Mouse (Mus musculus) liver, adult 2 months (tissue): ENCODE data around the gene Cacng5. TPM values are rescaled to one million over a fixed set of nuclear protein-coding genes. Genes with fewer than 3 reads are reported as not detected.

ENCODE experiments used
- DNase-seq: peaks from one replicate; pipeline ENCODE4 v3.0.0-alpha.2; 2011; ENCODE audit warnings: low read depth, low spot score; ENCODE audit errors: extremely low read depth
- H3K27ac ChIP-seq: fragments of 200-500 bp; replicated peaks from 2 replicates; pipeline ENCODE4 v1.5.1; 2012; ENCODE audit warnings: low read depth, mild to moderate bottlenecking, control low read depth, inconsistent platforms, low read length; ENCODE audit not compliant: insufficient read depth
- H3K27me3 ChIP-seq: fragments of 200-500 bp; 2 replicates; pipeline ENCODE4 v1.6.1; 2012; ENCODE audit warnings: mild to moderate bottlenecking, moderate library complexity, low read length, inconsistent platforms; ENCODE audit not compliant: control insufficient read depth, insufficient read depth
- H3K36me3 ChIP-seq: fragments of 200-500 bp; 2 replicates; pipeline ENCODE4 v1.6.1; 2012; ENCODE audit warnings: low read length, inconsistent platforms; ENCODE audit not compliant: control insufficient read depth, insufficient read depth
- H3K4me1 ChIP-seq: fragments of 200-500 bp; 2 replicates; pipeline ENCODE4 v1.6.1; 2011; ENCODE audit warnings: low read length; ENCODE audit not compliant: control insufficient read depth, insufficient read depth
- H3K4me3 ChIP-seq: fragments of 200-500 bp; 2 replicates; pipeline ENCODE4 v1.5.1; 2011; ENCODE audit warnings: low read depth, mild to moderate bottlenecking, control low read depth, low read length, moderate library complexity; ENCODE audit not compliant: insufficient read depth
- H3K79me2 ChIP-seq: fragments of 200-500 bp; 2 replicates; pipeline ENCODE4 v1.6.1; 2012; ENCODE audit warnings: inconsistent platforms, mild to moderate bottlenecking, low read length, moderate library complexity; ENCODE audit not compliant: control insufficient read depth, insufficient read depth
- H3K9ac ChIP-seq: fragments of 200-500 bp; 2 replicates; pipeline ENCODE4 v1.6.1; 2012; ENCODE audit warnings: low read depth, mild to moderate bottlenecking, control low read depth, inconsistent platforms, low read length
- CTCF ChIP-seq: fragments of 200-500 bp; IDR thresholded peaks from 2 replicates; pipeline ENCODE4 v1.5.1; 2011; ENCODE audit warnings: low read depth, low read length, control low read depth
- POLR2A ChIP-seq: fragments of 200-500 bp; IDR thresholded peaks from 2 replicates; pipeline ENCODE4 v1.6.1; 2011; ENCODE audit warnings: low read length, control low read depth; ENCODE audit not compliant: insufficient read depth; ENCODE audit errors: extremely low read depth
- WGBS: fragments of 180-500 bp; shearing (Covaris S2); methylation state at CpG from one replicate; pipeline ENCODE4 v1.1.7; 2018; 5-methylcytosine and 5-hydroxymethylcytosine counted together
- polyA plus RNA-seq: library from polyadenylated mRNA; depleted of rRNA; stranded (reverse); fragments of >200 nt; gene quantifications from 2 replicates; pipeline ENCODE4 v1.2.3, GENCODE M21; 2012
- total RNA-seq: library from RNA; depleted of rRNA; stranded (reverse); fragments of >200 nt; gene quantifications from 2 replicates; pipeline ENCODE4 v1.2.3, GENCODE M21; 2014

Cacng5 gene
- total and polyA plus RNA-seq, 2 experiments, result not detected

GRCm38 (mm10) chr11:107900470-107900869 is 14.4 kb downstream of the Cacng5 start:
- no peaks in the 10 kb centered on the region for H3K79me2 ChIP-seq
- no peak overlapping the region for H3K4me3 ChIP-seq
- H3K9ac ChIP-seq, result no peak overlapping the region
- no peaks in the 10 kb centered on the region for H3K27me3 ChIP-seq
- no peaks in the 10 kb centered on the region for H3K36me3 ChIP-seq
- 44% methylated on average over 4 of the region's 4 CpGs for WGBS
- DNase-seq, result peak; percentile 21
- peak; percentile 39 for TF ChIP-seq CTCF
- no peak for TF ChIP-seq POLR2A
- no peaks in the 10 kb centered on the region for H3K4me1 ChIP-seq
- no peak overlapping the region for H3K27ac ChIP-seq

GRCm38 (mm10) chr11:107898698-107899097 is 16.2 kb downstream of the Cacng5 start:
- Histone ChIP-seq H3K27ac (no peak overlapping the region), H3K36me3 (no peaks in the 10 kb centered on the region), H3K4me3 (no peak overlapping the region), H3K79me2 (no peaks in the 10 kb centered on the region), H3K9ac (no peak overlapping the region), H3K27me3 (no peaks in the 10 kb centered on the region), H3K4me1 (no peaks in the 10 kb centered on the region)
- DNase-seq, result no peak
- WGBS, result 60% methylated on average over 2 of the region's 2 CpGs
- TF ChIP-seq POLR2A, result no peak

GRCm38 (mm10) chr11:107895635-107896034 is 19.2 kb downstream of the Cacng5 start:
- TF ChIP-seq POLR2A (no peak), CTCF (no peak)
- Histone ChIP-seq H3K4me1 (no peaks in the 10 kb centered on the region), H3K27ac (no peak overlapping the region), H3K79me2 (no peaks in the 10 kb centered on the region), H3K36me3 (no peaks in the 10 kb centered on the region), H3K9ac (no peak overlapping the region), H3K4me3 (no peak overlapping the region), H3K27me3 (no peaks in the 10 kb centered on the region)
- no peak for DNase-seq
- 77% methylated on average over 4 of the region's 4 CpGs for WGBS

GRCm38 (mm10) chr11:107891377-107891776 is 23.5 kb downstream of the Cacng5 start:
- no peak for DNase-seq
- WGBS, result 88% methylated on average over 3 of the region's 3 CpGs
- no peaks in the 10 kb centered on the region for H3K36me3 ChIP-seq
- H3K9ac ChIP-seq, result no peak overlapping the region
- no peaks in the 10 kb centered on the region for H3K79me2 ChIP-seq
- no peaks in the 10 kb centered on the region for H3K4me1 ChIP-seq
- H3K4me3 ChIP-seq, result no peak overlapping the region
- H3K27ac ChIP-seq, result no peak overlapping the region
- H3K27me3 ChIP-seq, result no peaks in the 10 kb centered on the region
- TF ChIP-seq POLR2A (no peak), CTCF (no peak)

- Histone ChIP-seq H3K4me3 (no peak overlapping the region), H3K36me3 (no peaks in the 10 kb centered on the region), H3K4me1 (no peaks in the 10 kb centered on the region), H3K9ac (no peak overlapping the region), H3K27me3 (0 out of 2 replicates have a peak, but pooled peaks cover 2% of the 10 kb centered on the region), H3K79me2 (no peaks in the 10 kb centered on the region), H3K27ac (no peak overlapping the region)
- no peak for DNase-seq
- WGBS, result 84% methylated on average over 6 of the region's 6 CpGs
- no peak for TF ChIP-seq CTCF
- no peak for TF ChIP-seq POLR2A
These were observed 27.5 kb downstream of the Cacng5 start for GRCm38 (mm10) chr11:107887342-107887741.

- 70% methylated on average over 5 of the region's 5 CpGs for WGBS
- no peaks in the 10 kb centered on the region for H3K4me1 ChIP-seq
- H3K4me3 ChIP-seq, result no peak overlapping the region
- no peak for TF ChIP-seq POLR2A
- no peak for TF ChIP-seq CTCF
- H3K27me3 ChIP-seq, result no peaks in the 10 kb centered on the region
- no peaks in the 10 kb centered on the region for H3K36me3 ChIP-seq
- H3K9ac ChIP-seq, result no peak overlapping the region
- DNase-seq, result no peak
- H3K79me2 ChIP-seq, result no peaks in the 10 kb centered on the region
- H3K27ac ChIP-seq, result no peak overlapping the region
These were observed 38.0 kb downstream of the Cacng5 start for GRCm38 (mm10) chr11:107876840-107877239.
